Mouse (Mus musculus) embryonic facial prominence, embryonic 14.5 days (tissue): ENCODE results near the gene P2ry14. TPM values are rescaled to one million over a fixed set of nuclear protein-coding genes. Genes with fewer than 3 reads are reported as not detected.
A peak's percentile ranks its signal among the peaks of the same experiment; 100 is the strongest.

Source experiments
- ATAC-seq: fragments of 200-750 bp; cut with Nextera tagmentation; 2 replicates; pipeline ENCODE4 v1.8.0; 2017; ENCODE audit warnings: low read depth, moderate number of reproducible peaks, moderate TSS enrichment
- DNase-seq: peaks from one replicate; pipeline ENCODE4 v3.0.0-alpha.2; 2015; ENCODE audit warnings: low spot score
- H3K27ac ChIP-seq: fragments of 300-500 bp; sonication (generic); replicated peaks from 2 replicates; pipeline ENCODE4 v1.5.1; 2014; ENCODE audit warnings: low read depth, mild to moderate bottlenecking, low read length, moderate library complexity
- H3K27me3 ChIP-seq: fragments of 300-500 bp; sonication (generic); replicated peaks from 2 replicates; pipeline ENCODE4 v1.6.1; 2014; ENCODE audit warnings: low read length; ENCODE audit not compliant: control insufficient read depth, insufficient read depth
- H3K36me3 ChIP-seq: fragments of 300-500 bp; sonication (generic); 2 replicates; pipeline ENCODE4 v1.6.1; 2014; ENCODE audit warnings: low read length, mixed read lengths; ENCODE audit not compliant: control insufficient read depth, insufficient read depth
- H3K4me1 ChIP-seq: fragments of 300-500 bp; sonication (generic); 2 replicates; pipeline ENCODE4 v1.6.1; 2014; ENCODE audit warnings: antibody characterized with exemption, low read length; ENCODE audit not compliant: control insufficient read depth, insufficient read depth
- H3K4me2 ChIP-seq: fragments of 300-500 bp; sonication (generic); 2 replicates; pipeline ENCODE4 v1.6.1; 2014; ENCODE audit warnings: low read depth, mild to moderate bottlenecking, low read length, moderate library complexity, mixed read lengths
- H3K4me3 ChIP-seq: fragments of 300-500 bp; sonication (generic); 2 replicates; pipeline ENCODE4 v1.5.1; 2014; ENCODE audit warnings: low read depth, mild to moderate bottlenecking, low read length
- H3K9ac ChIP-seq: fragments of 300-500 bp; sonication (generic); 2 replicates; pipeline ENCODE4 v1.6.1; 2014; ENCODE audit warnings: low read depth, mild to moderate bottlenecking, low read length, moderate library complexity, mixed read lengths
- H3K9me3 ChIP-seq: fragments of 300-500 bp; sonication (generic); 2 replicates; pipeline ENCODE4 v1.6.1; 2016; ENCODE audit warnings: low read length; ENCODE audit not compliant: control insufficient read depth
- whole genome bisulfite sequencing: fragments of 180-500 bp; shearing (Covaris S2); extraction: QIAGEN DNeasy Blood & Tissue Kit; methylation state at CpG from one replicate; pipeline ENCODE4 v1.1.7; 2014; 5-methylcytosine and 5-hydroxymethylcytosine counted together
- polyA plus RNA-seq: library from polyadenylated mRNA; unstranded; fragments of >200 nt; fragmentation: Nextera tagmentation; extraction: Ambion mirVana; gene quantifications from 2 replicates; pipeline ENCODE4 v1.2.1, GENCODE M21; 2014

The P2ry14 gene
- polyA plus RNA-seq, 1 experiment from 2014 or later: 2.1 TPM

DNA sequence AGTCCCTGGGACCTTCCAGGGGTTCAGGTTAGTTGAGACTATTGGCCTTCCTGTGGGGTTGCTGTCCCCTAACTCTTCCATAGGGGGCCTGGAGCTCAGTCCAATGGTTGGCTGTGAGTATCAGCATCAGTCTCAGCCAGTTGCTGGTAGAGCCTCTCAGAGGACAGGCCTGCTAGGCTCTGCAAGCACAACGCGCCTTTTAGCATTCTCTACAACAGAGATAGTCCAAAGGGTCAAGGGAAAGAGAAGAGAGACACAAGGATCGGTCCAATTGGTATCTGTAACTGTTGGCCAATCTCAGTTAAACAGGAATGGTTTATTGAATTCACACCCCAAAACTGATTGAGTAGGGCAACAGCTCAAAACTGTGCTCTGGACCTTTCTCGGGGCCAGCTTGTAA, 46.0 kb downstream of the P2ry14 start:
- no peak for ATAC-seq

GRCm38 (mm10) chr3:59104462-59104861, 49.0 kb downstream of the P2ry14 start:
- Histone ChIP-seq H3K36me3 (no peaks in the 10 kb centered on the region), H3K27ac (no peak overlapping the region), H3K27me3 (no peaks in the 10 kb centered on the region), H3K4me2 (no peak overlapping the region), H3K4me3 (no peak overlapping the region), H3K9ac (no peak overlapping the region), H3K9me3 (no peaks in the 10 kb centered on the region), H3K4me1 (no peaks in the 10 kb centered on the region)
- no peak for DNase-seq
- no peak for ATAC-seq
- 70% methylated on average over 4 of the region's 4 CpGs for WGBS

More for the DNA sequence above, 46.0 kb downstream of the P2ry14 start:
- H3K4me2 ChIP-seq: no peak overlapping the region
- no peak for DNase-seq
- no peaks in the 10 kb centered on the region for H3K36me3 ChIP-seq
- no peaks in the 10 kb centered on the region for H3K27me3 ChIP-seq
- WGBS: 95% methylated on average over 4 of the region's 4 CpGs
- H3K4me3 ChIP-seq: no peak overlapping the region
- no peak overlapping the region for H3K27ac ChIP-seq
- no peaks in the 10 kb centered on the region for H3K9me3 ChIP-seq
- no peaks in the 10 kb centered on the region for H3K4me1 ChIP-seq
- no peak overlapping the region for H3K9ac ChIP-seq

DNA sequence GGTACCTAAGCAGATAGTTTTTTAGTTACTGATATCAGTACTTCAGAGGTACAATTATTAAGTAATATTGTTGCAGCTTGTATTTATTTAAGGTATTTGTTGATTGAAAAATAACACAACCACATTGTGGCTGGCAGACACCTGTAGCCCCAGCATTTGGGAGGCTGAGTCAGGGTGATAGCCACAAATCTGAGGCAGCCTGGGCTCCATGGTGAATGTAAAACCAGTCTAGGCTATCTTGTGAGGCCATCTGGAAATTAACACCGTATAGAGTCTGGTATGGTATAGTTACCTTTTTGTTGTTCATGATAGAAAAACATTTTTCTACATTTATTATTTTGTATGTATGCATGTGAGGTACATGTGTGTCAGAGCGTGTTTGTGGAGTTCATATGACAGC, 51.3 kb downstream of the P2ry14 start:
- 93% methylated on average over 2 of the region's 2 CpGs for WGBS
- Histone ChIP-seq H3K9me3 (no peaks in the 10 kb centered on the region), H3K9ac (no peak overlapping the region), H3K4me3 (no peak overlapping the region), H3K36me3 (no peaks in the 10 kb centered on the region), H3K27ac (no peak overlapping the region), H3K4me2 (no peak overlapping the region), H3K27me3 (no peaks in the 10 kb centered on the region), H3K4me1 (no peaks in the 10 kb centered on the region)
- ATAC-seq: no peak
- no peak for DNase-seq

GRCm38 (mm10) chr3:59101218-59101986, 52.0 kb downstream of the P2ry14 start, which contains the start of gene Gpr171:
Gpr171 (minus strand) TSS chr3:59101821.
- Histone ChIP-seq H3K4me1 (no peaks in the 10 kb centered on the region), H3K4me3 (no peak within 1 kb of the TSS), H3K4me2 (no peak within 1 kb of the TSS), H3K9ac (no peak within 1 kb of the TSS), H3K27ac (no peak within 1 kb of the TSS), H3K36me3 (no peaks in the 10 kb centered on the region), H3K27me3 (no peaks in the 10 kb centered on the region), H3K9me3 (no peaks in the 10 kb centered on the region)
- DNase-seq: no peak
- ATAC-seq: no peak
- 57% methylated on average over 6 of the region's 6 CpGs for WGBS

DNA sequence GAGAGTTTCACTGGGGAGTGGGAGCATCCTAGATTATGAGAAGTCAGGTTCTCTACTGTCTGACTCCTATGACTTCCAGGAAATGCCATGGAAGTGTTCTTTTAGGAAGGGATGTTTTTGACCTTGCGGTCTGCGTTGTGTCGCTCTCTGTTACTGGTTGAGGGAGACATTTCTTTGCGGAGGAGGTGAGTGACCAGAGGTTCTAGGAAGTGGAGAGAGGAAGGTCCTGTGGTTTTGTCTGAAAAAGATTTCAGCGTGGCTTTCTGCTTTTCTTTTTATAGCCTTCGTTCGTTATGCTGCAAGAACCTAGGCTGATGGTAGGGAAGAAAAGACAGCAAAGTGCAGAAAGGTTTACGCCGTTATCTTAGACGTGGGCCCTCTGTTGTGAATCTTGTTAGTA, 54.9 kb downstream of the P2ry14 start:
- H3K27ac ChIP-seq: no peak overlapping the region
- no peak for ATAC-seq
- H3K9me3 ChIP-seq: no peaks in the 10 kb centered on the region
- H3K27me3 ChIP-seq: no peaks in the 10 kb centered on the region
- no peak for DNase-seq
- no peak overlapping the region for H3K4me2 ChIP-seq
- H3K9ac ChIP-seq: no peak overlapping the region
- WGBS: 87% methylated on average over 10 of the region's 10 CpGs
- H3K36me3 ChIP-seq: no peaks in the 10 kb centered on the region
- H3K4me3 ChIP-seq: no peak overlapping the region
- no peaks in the 10 kb centered on the region; the same call in 1 of the 2 replicates for H3K4me1 ChIP-seq

GRCm38 (mm10) chr3:59097421-59097820, 56.0 kb downstream of the P2ry14 start:
- H3K4me3 ChIP-seq: no peak overlapping the region
- no peak overlapping the region for H3K9ac ChIP-seq
- no peaks in the 10 kb centered on the region for H3K36me3 ChIP-seq
- H3K9me3 ChIP-seq: no peaks in the 10 kb centered on the region
- H3K27me3 ChIP-seq: no peaks in the 10 kb centered on the region
- WGBS: 71% methylated on average over 6 of the region's 6 CpGs
- ATAC-seq (no peak), DNase-seq (no peak)
- H3K27ac ChIP-seq: no peak overlapping the region
- H3K4me2 ChIP-seq: no peak overlapping the region
- no peaks in the 10 kb centered on the region; the same call in 1 of the 2 replicates for H3K4me1 ChIP-seq

DNA sequence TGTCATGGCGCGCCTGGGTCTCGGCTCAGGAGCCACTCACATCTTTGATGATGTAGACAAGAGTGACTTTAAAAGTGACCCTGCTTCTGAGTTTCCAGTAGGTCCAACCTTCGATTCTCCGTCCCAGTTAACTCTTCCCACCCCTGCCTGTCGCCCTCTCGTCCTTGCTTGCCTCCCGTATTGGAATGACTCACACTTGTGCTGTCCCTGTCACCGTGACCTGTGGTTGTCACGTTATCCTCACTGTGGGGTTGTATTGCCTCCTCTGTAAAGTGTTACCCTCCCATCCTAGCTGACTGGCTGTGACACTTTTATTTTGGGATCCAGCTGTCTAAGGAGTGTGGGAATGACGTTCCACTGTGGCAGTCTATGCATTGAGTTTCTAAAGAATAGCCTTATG, 60.7 kb downstream of the P2ry14 start:
- 71% methylated on average over 11 of the region's 11 CpGs for WGBS
- Histone ChIP-seq H3K4me3 (no peak overlapping the region), H3K4me2 (no peak overlapping the region), H3K27me3 (no peaks in the 10 kb centered on the region), H3K9me3 (no peaks in the 10 kb centered on the region), H3K36me3 (no peaks in the 10 kb centered on the region), H3K27ac (no peak overlapping the region), H3K9ac (no peak overlapping the region), H3K4me1 (no peaks in the 10 kb centered on the region; the same call in 1 of the 2 replicates)
- ATAC-seq (no peak), DNase-seq (no peak)

GRCm38 (mm10) chr3:59080919-59081318, 72.5 kb downstream of the P2ry14 start:
- H3K9me3 ChIP-seq: no peaks in the 10 kb centered on the region
- no peak overlapping the region for H3K4me3 ChIP-seq
- no peak overlapping the region for H3K4me2 ChIP-seq
- peak; percentile 36 for DNase-seq
- no peak overlapping the region for H3K9ac ChIP-seq
- ATAC-seq: peak; percentile 85
- H3K27ac ChIP-seq: no peak overlapping the region
- peaks cover 9% of the 10 kb centered on the region for H3K4me1 ChIP-seq
- no peaks in the 10 kb centered on the region for H3K36me3 ChIP-seq
- 11% methylated on average over 7 of the region's 7 CpGs for WGBS
- no peaks in the 10 kb centered on the region for H3K27me3 ChIP-seq
